Mouse (Mus musculus) skeletal muscle tissue, postnatal 0 days (tissue): ENCODE results near the gene Dusp5. TPM values are rescaled to one million over a fixed set of nuclear protein-coding genes. Genes with fewer than 3 reads are reported as not detected.

Experiments
- polyA plus RNA-seq: library from polyadenylated mRNA; unstranded; fragments of >200 nt; fragmentation: Nextera tagmentation; extraction: Ambion mirVana; gene quantifications from 2 replicates; pipeline ENCODE4 v1.2.1, GENCODE M21; 2015

Dusp5 gene
- polyA plus RNA-seq, result 0.99 and 1.6 TPM in 2 replicates

GRCm38 (mm10) chr19:53528752-53529454 lies at the start of gene Dusp5:
Dusp5 (plus strand) TSS chr19:53529109.

GRCm38 (mm10) chr19:53588968-53589367 lies 60.1 kb downstream of the Dusp5 start, which contains the start of gene Nutf2-ps1:
Nutf2-ps1 (minus strand) TSS chr19:53589068.

Other genes with a start within 250 kb of the Dusp5 start
- 23.9 and 31.4 TPM in 2 replicates for gene Mxi1, start 218.6 kb upstream of the Dusp5 start, polyA plus RNA-seq
- gene Gm10197, start 157.3 kb upstream of the Dusp5 start, polyA plus RNA-seq, result not detected in 2 replicates
- 26.2 and 28.6 TPM in 2 replicates for gene Smndc1, start 138.5 kb upstream of the Dusp5 start, polyA plus RNA-seq
- 231 and 246 TPM in 2 replicates for gene Nutf2-ps1, start 60.0 kb downstream of the Dusp5 start, polyA plus RNA-seq
- gene Smc3, start 71.3 kb downstream of the Dusp5 start, polyA plus RNA-seq, result 25.2 and 27.1 TPM in 2 replicates
- 13.6 and 15.3 TPM in 2 replicates for gene Rbm20, start 148.2 kb downstream of the Dusp5 start, polyA plus RNA-seq